Mouse (Mus musculus) left cerebral cortex, postnatal 4 days (tissue): ENCODE data around the gene Zp3r. TPM values are rescaled to one million over a fixed set of nuclear protein-coding genes. Genes with fewer than 3 reads are reported as not detected.
"Not testable (repeated sequence)": the region's sequence is repeated elsewhere in the genome, so short reads cannot be mapped to it uniquely, and the experiment has no call there.

Experiments
- DNase-seq: peaks from one replicate; pipeline ENCODE4 v3.0.0-alpha.2; 2022
- intact Hi-C: fragments of 180-260 bp; cut with DNase I; formaldehyde crosslinking; loops from one replicate; pipeline ENCODE4 v1.15.1; 2025
- total RNA-seq, 2 experiments: library from RNA; stranded (reverse); gene quantifications; 2 replicates each; pipeline ENCODE4 v1.2.3; 2021

The Zp3r gene
- not detected for total RNA-seq

- no peak for DNase-seq
- intact Hi-C loops, result no loop called here
Observed at GRCm38 (mm10) chr1:130629521-130629920, at the start of gene Zp3r. Gene Zp3r, minus strand, starts transcription at chr1:130629621.

DNA sequence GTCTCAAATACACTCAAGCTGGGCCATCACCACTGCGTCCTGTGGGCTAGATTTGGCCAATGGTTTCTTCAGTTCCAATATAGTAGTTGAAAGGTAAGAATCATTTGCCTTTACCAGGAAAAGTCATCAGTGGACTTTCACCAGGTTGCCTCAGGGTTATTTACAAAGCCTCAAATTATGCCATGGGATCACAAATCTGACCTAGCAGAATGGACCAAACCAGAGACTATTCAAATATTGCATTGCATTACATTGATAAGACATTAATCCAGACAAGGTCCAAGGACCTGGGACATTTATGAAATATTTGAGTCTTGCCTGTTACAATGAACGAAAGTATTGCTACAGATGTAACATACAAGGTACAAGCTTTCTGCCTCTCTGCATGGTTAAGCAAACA is 49.1 kb upstream of the Zp3r start:
- intact Hi-C loops, result no loop called here
- no peak for DNase-seq

- intact Hi-C loops, DNase-seq: not testable (repeated sequence)
Observed at GRCm38 (mm10) chr1:130663576-130663975, 34.2 kb upstream of the Zp3r start.

DNA sequence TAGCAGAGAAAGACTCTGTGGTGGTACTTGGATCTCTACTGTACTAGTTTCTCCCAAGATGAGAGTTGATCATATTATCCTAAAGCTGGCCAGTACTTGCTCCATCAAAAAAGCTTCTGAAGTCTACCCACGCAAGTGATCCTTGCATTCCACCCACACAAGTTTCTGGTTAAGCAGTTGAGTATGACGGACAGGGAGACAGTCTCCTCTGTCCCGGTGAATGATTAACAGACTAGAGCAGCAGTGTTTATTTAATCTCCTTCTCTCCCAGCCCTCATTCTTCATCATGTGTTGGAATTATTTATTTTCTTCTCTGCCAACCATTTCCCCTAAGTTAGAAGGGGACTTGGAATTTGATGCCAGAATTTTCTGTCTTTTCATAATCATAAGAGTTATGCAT is 32.0 kb upstream of the Zp3r start, which contains the start of gene C4bp:
C4bp (minus strand) TSS at position 179 of the 400 bp plus-strand sequence.
- DNase-seq, result no peak
- intact Hi-C loops, result no loop called here

GRCm38 (mm10) chr1:130659641-130660040 is 30.2 kb upstream of the Zp3r start:
- intact Hi-C loops, DNase-seq: not testable (repeated sequence)

DNA sequence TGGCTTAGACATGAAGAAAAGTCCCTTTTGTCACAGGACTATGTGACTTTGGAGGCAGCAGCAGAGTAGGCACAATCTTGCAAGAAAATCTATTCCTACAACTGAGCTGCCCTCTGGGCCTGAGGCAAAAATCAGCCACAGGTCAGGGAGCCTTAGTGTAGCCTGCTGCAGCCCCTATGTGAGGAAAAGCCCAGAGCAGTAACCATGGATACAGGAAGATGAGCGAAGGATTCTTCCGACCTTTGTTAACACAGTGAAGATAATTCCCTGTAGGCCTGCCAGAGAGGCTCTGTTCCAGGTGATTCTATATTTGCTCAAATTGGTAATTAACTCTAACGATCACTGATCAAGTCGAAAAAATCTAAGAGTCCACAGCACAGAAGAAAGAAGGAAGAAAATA is 14.7 kb upstream of the Zp3r start:
- intact Hi-C loops, result no loop called here
- no peak for DNase-seq

- no peak for DNase-seq
- intact Hi-C loops, result no loop called here
Observed at GRCm38 (mm10) chr1:130640967-130641366, 11.5 kb upstream of the Zp3r start.

DNA sequence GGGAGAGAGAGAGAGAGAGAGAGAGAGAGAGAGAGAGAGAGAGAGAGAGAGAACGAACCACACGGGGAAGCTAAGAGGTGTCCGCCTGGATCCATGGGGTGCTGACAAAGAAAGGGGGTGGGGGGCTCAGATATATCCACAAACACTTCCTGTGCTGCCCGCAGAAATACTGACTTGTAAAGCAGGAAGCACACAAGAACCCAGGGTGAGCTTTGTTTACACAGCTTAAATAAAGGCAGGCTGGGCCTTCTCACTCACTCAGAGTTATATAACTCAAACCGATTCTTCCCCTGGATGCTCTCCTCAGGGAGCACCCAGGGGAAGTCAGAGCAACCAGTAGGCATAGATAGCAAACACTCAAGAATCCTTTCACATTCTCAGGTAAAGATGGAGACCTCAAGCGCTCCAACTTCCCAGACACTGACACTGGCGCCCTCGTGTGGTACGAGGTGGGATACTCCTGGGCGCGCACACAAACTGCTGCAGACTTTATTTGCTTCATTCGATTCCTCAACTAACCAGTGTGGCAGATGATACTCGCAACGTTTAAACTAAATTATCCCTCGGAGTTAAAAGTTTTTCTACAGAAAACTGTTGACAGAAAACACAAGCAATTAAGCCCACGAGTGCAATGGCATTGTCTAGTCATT is 4.5 kb upstream of the Zp3r start:
- peak; percentile 68 for DNase-seq
- intact Hi-C loops, result no loop called here

GRCm38 (mm10) chr1:130633316-130633715 is 3.9 kb upstream of the Zp3r start:
- intact Hi-C loops, result no loop called here
- no peak for DNase-seq

DNA sequence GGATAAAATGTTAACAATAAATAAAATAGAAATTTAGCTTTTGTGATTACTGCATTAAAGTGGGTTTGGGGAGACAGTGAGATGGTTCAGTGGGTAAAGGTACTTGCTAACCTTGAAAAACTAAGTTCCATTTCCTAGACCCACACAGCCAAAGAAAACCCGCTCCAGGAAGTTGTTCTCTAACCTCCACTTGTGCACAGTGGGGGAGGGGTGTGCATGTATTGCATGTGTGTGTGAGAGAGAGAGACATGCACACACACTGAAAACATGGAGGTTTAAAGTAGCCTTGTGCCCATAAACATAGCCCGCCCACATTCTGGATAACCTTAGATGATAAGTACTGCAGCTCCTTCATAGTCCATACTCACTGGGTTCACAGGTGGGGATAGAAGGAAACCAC is 33.1 kb downstream of the Zp3r start:
- intact Hi-C loops, result no loop called here
- no peak for DNase-seq

DNA sequence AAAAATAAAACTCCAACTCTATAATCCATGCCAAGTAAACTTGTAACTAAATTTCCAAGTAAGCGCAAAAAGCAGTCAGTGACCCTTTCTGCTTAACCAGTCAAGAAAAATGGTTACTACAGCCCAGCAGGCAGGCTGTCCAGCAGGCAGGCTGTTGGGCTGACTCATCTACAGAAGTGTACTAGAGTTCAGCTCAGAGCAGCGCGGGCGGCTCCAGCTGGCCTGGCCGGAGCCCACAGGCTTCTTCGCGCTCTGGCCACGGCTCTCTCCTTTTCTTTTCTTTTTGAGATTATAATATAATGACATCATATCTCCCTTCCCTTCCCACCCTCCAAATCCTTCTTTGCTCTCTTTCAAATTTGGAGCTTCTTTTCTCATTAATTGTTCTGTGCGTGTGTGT is 40.8 kb downstream of the Zp3r start:
- intact Hi-C loops, result loop anchor here (5.0 kb wide), 1 partner anchor 34 kb away; no protein-coding TSS in a partner anchor
- no peak for DNase-seq

GRCm38 (mm10) chr1:130576389-130576788 is 53.0 kb downstream of the Zp3r start:
- intact Hi-C loops, result no loop called here
- DNase-seq, result no peak

- intact Hi-C loops, result no loop called here
- peak; percentile 26 for DNase-seq
Observed at GRCm38 (mm10) chr1:130575962-130576361, 53.5 kb downstream of the Zp3r start.

- intact Hi-C loops, result no loop called here
- DNase-seq, result no peak
Observed at GRCm38 (mm10) chr1:130551407-130552249, 77.8 kb downstream of the Zp3r start.

DNA sequence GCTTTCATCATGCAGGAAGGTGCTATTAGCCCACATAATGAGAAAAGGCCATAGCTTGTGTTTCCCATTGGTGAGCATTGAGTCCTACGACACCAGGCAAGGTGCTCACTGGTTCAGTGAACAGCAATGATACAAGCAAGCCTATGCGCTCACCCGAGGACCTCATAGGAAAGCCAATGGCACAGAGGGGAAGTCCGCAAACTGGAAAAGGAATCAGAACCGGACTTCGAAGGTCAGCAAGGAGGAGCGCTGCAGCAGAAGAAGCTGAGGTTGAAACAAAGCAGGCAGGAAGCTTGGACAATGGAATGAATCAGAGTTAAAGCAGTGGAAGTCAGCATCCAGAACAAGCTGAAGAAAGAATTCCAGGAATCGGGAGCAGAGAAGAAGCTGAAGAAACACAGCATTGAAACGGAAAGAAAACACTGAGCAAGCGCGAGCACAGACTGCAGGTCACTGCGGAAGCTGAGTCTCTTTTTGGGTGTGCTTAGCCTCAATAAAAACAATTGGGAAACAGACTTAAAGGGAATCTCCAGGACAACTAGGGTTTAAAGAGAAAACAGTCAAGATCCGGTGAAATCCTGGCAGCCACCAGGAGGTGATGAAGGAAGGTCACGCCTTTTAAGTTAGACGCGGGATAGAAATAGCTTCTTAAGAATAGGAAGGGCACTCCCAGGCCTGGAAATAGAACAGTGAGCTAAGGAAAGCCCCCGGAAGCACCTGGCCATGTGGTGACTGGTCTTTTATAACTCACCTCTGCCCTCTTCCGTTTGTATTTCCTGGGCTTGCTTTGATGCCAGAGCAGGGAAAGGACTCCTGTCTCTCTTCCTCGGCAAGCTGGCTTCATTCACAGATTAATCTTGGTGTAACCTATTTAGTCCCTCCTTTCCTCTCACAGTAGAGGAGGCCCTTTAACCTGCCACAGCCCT is 78.9 kb downstream of the Zp3r start:
- no peak for DNase-seq
- intact Hi-C loops, result no loop called here

GRCm38 (mm10) chr1:130549698-130550097 is 79.7 kb downstream of the Zp3r start:
- intact Hi-C loops, result loop anchor here (10.0 kb wide), 1 partner anchor 505 kb away; no protein-coding TSS in a partner anchor

DNA sequence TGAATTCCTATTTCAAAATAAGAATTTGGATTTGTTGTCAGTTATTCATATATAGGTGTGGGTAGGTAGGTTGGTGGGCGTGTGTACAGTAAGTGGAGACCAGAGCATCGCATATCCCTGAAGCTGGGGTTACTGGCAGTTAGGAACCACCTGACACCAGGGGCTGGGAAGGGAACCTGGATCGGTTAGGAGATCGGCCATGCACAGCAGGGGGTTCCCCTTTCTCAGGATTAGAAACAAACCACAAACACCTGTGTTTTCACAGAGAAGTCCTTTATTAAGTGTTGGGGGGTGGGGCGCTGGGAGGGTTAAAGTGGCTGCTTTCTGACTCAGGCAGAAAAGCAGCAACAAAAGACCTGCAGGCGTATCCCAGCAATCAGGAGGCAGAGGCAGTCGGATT is 80.3 kb downstream of the Zp3r start:
- intact Hi-C loops, result loop anchor here (10.0 kb wide), 1 partner anchor 506 kb away; no protein-coding TSS in a partner anchor
- no peak for DNase-seq

More at GRCm38 (mm10) chr1:130549698-130550097, 79.7 kb downstream of the Zp3r start:
- no peak for DNase-seq

- intact Hi-C loops, result loop anchor here (10.0 kb wide), 1 partner anchor 507 kb away; no protein-coding TSS in a partner anchor
- DNase-seq, result peak; percentile 44
Observed at GRCm38 (mm10) chr1:130547674-130548429, 81.6 kb downstream of the Zp3r start.
